Mouse (Mus musculus): ENCODE data around the gene Stx11. TPM values are rescaled to one million over a fixed set of nuclear protein-coding genes. Genes with fewer than 3 reads are reported as not detected.

The Stx11 gene
- polyA plus RNA-seq, 1 experiment = 10.5 TPM

DNA sequence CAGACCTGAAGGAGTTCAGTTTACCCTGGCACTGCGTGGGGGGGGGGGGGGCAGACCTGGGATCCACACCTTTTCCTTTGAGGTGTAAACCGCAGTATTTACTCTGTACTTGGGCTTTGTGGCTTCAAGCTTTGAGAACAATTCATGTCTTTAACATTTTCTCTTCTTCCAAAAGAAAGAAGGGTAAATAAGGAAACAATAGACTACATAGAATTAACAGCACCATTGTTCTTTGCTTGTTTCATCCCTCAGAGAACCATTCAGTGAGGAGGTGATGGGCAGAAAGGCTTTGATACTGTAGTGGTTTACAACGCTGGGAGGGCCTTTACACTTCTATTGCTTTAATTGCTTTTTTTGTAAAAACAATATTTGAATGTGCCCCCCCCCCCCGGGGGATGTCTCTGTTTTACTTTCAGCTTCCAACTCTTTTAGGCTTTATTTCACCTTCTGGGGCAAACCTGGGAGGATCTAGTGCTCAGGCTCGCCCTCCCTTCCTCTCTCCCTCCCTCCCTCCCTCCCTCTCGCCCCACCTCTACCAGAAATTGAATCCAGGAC lies 33.7 kb downstream of the Stx11 start:
- peaks cover 5% of the 10 kb centered on the region for H3K4me1 ChIP-seq (replicated peaks; ENCODE audit: control insufficient read depth, insufficient read depth, low read length)
- H3K27ac ChIP-seq (ENCODE audit: control insufficient read depth, insufficient read depth, low read length) = no peak overlapping the region
- H3K27me3 ChIP-seq (ENCODE audit: control insufficient read depth, insufficient read depth, low read length) = no peaks in the 10 kb centered on the region
- DNase-seq = no peak
- TF ChIP-seq POLR2A (IDR thresholded peaks at IDR 0.05; ENCODE audit: control insufficient read depth, extremely low read depth, insufficient read depth, low read length, poor library complexity) (no peak), CTCF (IDR thresholded peaks at IDR 0.05; ENCODE audit: borderline replicate concordance, control insufficient read depth, extremely low read depth, insufficient read depth, low read length, poor library complexity) (no peak)
- WGBS = 56% methylated on average over 6 of the region's 6 CpGs
- no peaks in the 10 kb centered on the region for H3K36me3 ChIP-seq (ENCODE audit: control insufficient read depth, insufficient read depth, low read length)
- H3K4me3 ChIP-seq (ENCODE audit: control insufficient read depth, insufficient read depth, low read length) = no peak overlapping the region

DNA sequence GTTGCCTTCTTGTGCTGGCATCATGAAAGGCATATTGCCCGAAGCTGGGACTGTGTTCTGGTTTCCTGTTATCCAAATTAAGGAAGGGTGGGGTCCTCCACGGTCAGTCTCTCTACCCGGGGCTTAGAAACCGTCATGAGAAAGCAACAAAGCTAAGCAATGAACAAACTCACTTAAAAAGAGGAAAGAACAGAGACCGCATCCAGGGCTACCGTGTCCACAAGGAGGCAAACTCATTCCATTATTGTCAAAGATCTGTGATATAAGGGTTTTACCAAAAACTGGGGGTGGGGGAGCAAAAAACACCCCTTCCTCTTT lies 34.3 kb downstream of the Stx11 start:
- TF ChIP-seq POLR2A (IDR thresholded peaks at IDR 0.05; ENCODE audit: control insufficient read depth, extremely low read depth, insufficient read depth, low read length, poor library complexity) = no peak
- no peak for TF ChIP-seq CTCF (IDR thresholded peaks at IDR 0.05; ENCODE audit: borderline replicate concordance, control insufficient read depth, extremely low read depth, insufficient read depth, low read length, poor library complexity)
- WGBS = 24% methylated on average over 6 of the region's 6 CpGs

DNA sequence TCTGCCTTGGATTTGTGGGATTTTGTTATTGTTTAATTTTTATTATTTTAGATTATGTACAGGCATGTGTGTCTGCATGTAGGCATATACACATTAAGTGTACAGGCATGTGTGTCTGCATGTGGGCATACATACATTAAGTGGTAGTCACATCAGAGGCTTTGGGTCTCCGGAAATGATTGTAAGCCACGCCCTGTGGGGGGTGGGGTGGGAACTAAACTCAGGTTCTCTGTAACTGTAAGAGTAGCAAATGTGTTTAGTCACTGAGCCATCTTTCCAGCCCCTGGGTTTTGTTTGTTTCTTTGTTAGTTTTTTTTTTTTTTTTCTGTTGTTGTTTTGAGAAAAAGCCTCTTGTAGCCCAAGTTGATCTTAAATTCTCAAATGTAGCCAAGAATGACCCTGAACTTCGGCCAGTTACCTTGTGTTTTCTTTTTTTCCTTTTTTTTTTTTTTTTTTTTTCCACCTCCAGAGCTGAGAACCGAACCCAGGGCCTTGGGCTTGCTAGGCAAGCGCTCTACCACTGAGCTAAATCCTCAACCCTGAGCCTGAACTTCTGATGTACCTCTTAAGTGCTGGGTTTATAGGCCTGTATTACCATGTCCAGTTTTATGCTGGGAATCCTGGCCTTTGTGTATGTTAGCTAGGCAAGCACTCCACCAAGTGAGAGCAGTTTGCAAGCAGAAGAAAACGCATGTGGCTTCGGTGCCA lies 34.8 kb downstream of the Stx11 start:
- DNase-seq = no peak
- peaks cover 5% of the 10 kb centered on the region for H3K4me1 ChIP-seq (replicated peaks; ENCODE audit: control insufficient read depth, insufficient read depth, low read length)
- no peaks in the 10 kb centered on the region for H3K36me3 ChIP-seq (ENCODE audit: control insufficient read depth, insufficient read depth, low read length)
- H3K4me3 ChIP-seq (ENCODE audit: control insufficient read depth, insufficient read depth, low read length) = no peak overlapping the region
- H3K27ac ChIP-seq (ENCODE audit: control insufficient read depth, insufficient read depth, low read length) = no peak overlapping the region
- TF ChIP-seq CTCF (IDR thresholded peaks at IDR 0.05; ENCODE audit: borderline replicate concordance, control insufficient read depth, extremely low read depth, insufficient read depth, low read length, poor library complexity) (no peak), POLR2A (IDR thresholded peaks at IDR 0.05; ENCODE audit: control insufficient read depth, extremely low read depth, insufficient read depth, low read length, poor library complexity) (no peak)
- 67% methylated on average over 7 of the region's 7 CpGs for WGBS
- H3K27me3 ChIP-seq (ENCODE audit: control insufficient read depth, insufficient read depth, low read length) = no peaks in the 10 kb centered on the region

More for the DNA sequence above, 34.3 kb downstream of the Stx11 start:
- no peaks in the 10 kb centered on the region for H3K27me3 ChIP-seq (ENCODE audit: control insufficient read depth, insufficient read depth, low read length)
- H3K36me3 ChIP-seq (ENCODE audit: control insufficient read depth, insufficient read depth, low read length) = no peaks in the 10 kb centered on the region
- H3K4me1 ChIP-seq (replicated peaks; ENCODE audit: control insufficient read depth, insufficient read depth, low read length) = peaks cover 5% of the 10 kb centered on the region
- no peak overlapping the region for H3K27ac ChIP-seq (ENCODE audit: control insufficient read depth, insufficient read depth, low read length)
- no peak overlapping the region for H3K4me3 ChIP-seq (ENCODE audit: control insufficient read depth, insufficient read depth, low read length)
- DNase-seq = no peak

DNA sequence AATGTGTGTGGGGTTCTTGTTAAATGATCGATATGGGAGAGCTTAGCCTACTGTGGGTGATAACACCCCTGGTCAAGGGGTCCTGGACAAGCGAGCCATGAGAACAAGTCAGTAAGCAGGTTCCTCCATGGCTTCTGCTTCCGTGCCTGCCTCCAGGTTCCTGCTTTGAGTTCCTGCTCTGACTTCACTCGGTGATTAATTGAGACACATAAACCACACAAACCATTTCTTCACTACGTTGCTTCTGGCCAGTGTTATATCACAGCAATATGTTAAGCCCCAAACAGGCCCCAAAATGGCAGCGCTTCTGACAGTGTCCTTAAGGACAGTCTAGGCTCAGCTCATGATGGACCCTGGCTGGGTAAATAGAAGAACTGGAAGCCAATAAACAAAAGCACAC lies 35.9 kb downstream of the Stx11 start:
- Histone ChIP-seq H3K4me3 (ENCODE audit: control insufficient read depth, insufficient read depth, low read length) (no peak overlapping the region), H3K27ac (ENCODE audit: control insufficient read depth, insufficient read depth, low read length) (no peak overlapping the region), H3K4me1 (replicated peaks; ENCODE audit: control insufficient read depth, insufficient read depth, low read length) (peaks cover 12% of the 10 kb centered on the region), H3K36me3 (ENCODE audit: control insufficient read depth, insufficient read depth, low read length) (no peaks in the 10 kb centered on the region), H3K27me3 (ENCODE audit: control insufficient read depth, insufficient read depth, low read length) (no peaks in the 10 kb centered on the region)
- no peak for DNase-seq
- TF ChIP-seq CTCF (IDR thresholded peaks at IDR 0.05; ENCODE audit: borderline replicate concordance, control insufficient read depth, extremely low read depth, insufficient read depth, low read length, poor library complexity) = no peak
- no peak for TF ChIP-seq POLR2A (IDR thresholded peaks at IDR 0.05; ENCODE audit: control insufficient read depth, extremely low read depth, insufficient read depth, low read length, poor library complexity)
- 84% methylated on average over 6 of the region's 6 CpGs for WGBS

DNA sequence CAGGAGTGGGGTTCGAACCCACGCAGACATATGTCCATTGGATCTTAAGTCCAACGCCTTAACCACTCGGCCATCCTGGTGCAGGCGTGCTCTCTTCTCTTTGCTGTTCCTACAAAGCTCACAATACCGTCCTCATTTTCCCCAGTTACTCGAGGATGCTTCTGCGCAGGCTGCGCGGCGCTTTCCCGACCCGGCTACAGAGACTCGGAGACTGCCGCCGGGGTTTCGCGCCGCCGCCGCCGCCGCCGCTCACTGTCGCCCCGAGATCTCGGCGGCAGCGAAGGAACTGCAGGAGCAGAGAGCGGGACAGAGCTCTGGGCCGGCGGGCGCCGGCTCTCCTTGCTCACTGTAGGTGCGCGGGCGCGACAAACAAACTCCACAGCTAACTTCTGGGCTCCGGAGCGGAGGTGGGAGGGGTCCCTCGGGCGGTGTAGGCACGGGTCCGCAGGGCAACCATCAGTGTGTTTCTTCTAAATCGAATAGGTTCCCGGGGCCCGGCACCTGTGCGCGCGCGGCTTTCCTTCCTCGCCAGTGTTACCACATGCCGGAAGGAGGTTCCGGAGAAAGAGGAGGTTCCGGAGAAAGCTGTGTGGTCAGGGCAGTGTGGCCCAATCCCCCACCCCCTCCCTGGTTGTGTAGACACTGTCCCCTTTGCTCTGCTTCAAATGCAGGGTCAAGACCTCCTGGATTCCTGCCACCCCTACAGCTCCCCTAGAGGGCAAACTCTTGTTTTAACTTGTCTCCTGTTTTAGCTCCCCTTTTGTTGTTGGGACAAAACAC lies 41.3 kb downstream of the Stx11 start:
- peak overlapping the region; percentile 88 for H3K4me3 ChIP-seq (ENCODE audit: control insufficient read depth, insufficient read depth, low read length)
- peak; percentile 86 for DNase-seq
- H3K27ac ChIP-seq (ENCODE audit: control insufficient read depth, insufficient read depth, low read length) = peak overlapping the region; percentile 32; the same call in 1 of the 2 replicates
- peaks cover 11% of the 10 kb centered on the region for H3K4me1 ChIP-seq (replicated peaks; ENCODE audit: control insufficient read depth, insufficient read depth, low read length)
- TF ChIP-seq CTCF (IDR thresholded peaks at IDR 0.05; ENCODE audit: borderline replicate concordance, control insufficient read depth, extremely low read depth, insufficient read depth, low read length, poor library complexity) (peak; percentile 76; the same call in 1 of the 2 replicates), POLR2A (IDR thresholded peaks at IDR 0.05; ENCODE audit: control insufficient read depth, extremely low read depth, insufficient read depth, low read length, poor library complexity) (0 out of 2 replicates have a peak, but pooled peaks have one; percentile 45)
- no peaks in the 10 kb centered on the region for H3K36me3 ChIP-seq (ENCODE audit: control insufficient read depth, insufficient read depth, low read length)
- H3K27me3 ChIP-seq (ENCODE audit: control insufficient read depth, insufficient read depth, low read length) = no peaks in the 10 kb centered on the region
- under 1% methylated on average over 55 of the region's 55 CpGs for WGBS

DNA sequence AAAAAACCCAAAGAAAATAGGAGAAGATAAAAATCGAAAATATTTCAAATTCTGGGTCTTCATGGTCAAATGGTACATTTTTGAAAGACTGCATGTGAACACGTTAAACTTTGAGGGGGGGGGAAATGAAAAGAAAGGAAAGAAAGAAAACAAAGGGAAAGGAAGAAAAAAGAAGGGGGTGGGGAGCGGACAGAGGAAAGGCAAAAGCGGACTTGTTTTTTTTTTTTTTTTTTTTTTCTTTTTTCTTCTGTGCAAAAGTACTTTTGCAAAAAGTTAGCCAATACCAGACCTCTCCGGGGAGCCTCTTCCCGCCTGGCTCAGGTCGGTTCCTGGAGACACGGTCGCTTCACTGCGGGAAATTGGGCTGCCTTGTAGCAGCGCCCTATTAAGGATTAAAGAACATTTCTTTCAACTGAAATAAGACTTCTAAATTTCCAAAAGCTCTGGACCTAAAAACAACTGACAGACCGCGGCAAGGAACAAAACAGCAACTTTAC lies 42.0 kb downstream of the Stx11 start:
- H3K4me1 ChIP-seq (replicated peaks; ENCODE audit: control insufficient read depth, insufficient read depth, low read length) = peaks cover 11% of the 10 kb centered on the region
- 1% methylated on average over 13 of the region's 13 CpGs for WGBS
- no peak overlapping the region for H3K27ac ChIP-seq (ENCODE audit: control insufficient read depth, insufficient read depth, low read length)
- TF ChIP-seq CTCF (IDR thresholded peaks at IDR 0.05; ENCODE audit: borderline replicate concordance, control insufficient read depth, extremely low read depth, insufficient read depth, low read length, poor library complexity) (no peak), POLR2A (IDR thresholded peaks at IDR 0.05; ENCODE audit: control insufficient read depth, extremely low read depth, insufficient read depth, low read length, poor library complexity) (no peak)
- no peaks in the 10 kb centered on the region for H3K27me3 ChIP-seq (ENCODE audit: control insufficient read depth, insufficient read depth, low read length)
- H3K4me3 ChIP-seq (ENCODE audit: control insufficient read depth, insufficient read depth, low read length) = peak overlapping the region; percentile 88
- H3K36me3 ChIP-seq (ENCODE audit: control insufficient read depth, insufficient read depth, low read length) = no peaks in the 10 kb centered on the region
- DNase-seq = no peak
